Mouse (Mus musculus) midbrain, embryonic 14.5 days (tissue): Measurements from ENCODE around the gene Rps27. TPM values are rescaled to one million over a fixed set of nuclear protein-coding genes. Genes with fewer than 3 reads are reported as not detected.
"Not testable (repeated sequence)": the region's sequence is repeated elsewhere in the genome, so short reads cannot be mapped to it uniquely, and the experiment has no call there.

ENCODE experiments used
- ATAC-seq: fragments of 200-750 bp; cut with Nextera tagmentation; 2 replicates; pipeline ENCODE4 v1.8.0; 2017; ENCODE audit warnings: moderate number of reproducible peaks, moderate library complexity; ENCODE audit not compliant: low FRiP score, low TSS enrichment
- DNase-seq: peaks from one replicate; pipeline ENCODE4 v3.0.0-alpha.2; 2015
- H3K27ac ChIP-seq: fragments of 300-500 bp; sonication (generic); replicated peaks from 2 replicates; pipeline ENCODE4 v1.5.1; 2014; ENCODE audit warnings: mild to moderate bottlenecking, low read depth, low read length, moderate library complexity
- H3K27me3 ChIP-seq: fragments of 300-500 bp; sonication (generic); 2 replicates; pipeline ENCODE4 v1.6.1; 2014; ENCODE audit warnings: low read length, control low read depth, mixed read lengths; ENCODE audit not compliant: control insufficient read depth, insufficient read depth
- H3K36me3 ChIP-seq: fragments of 300-500 bp; sonication (generic); 2 replicates; pipeline ENCODE4 v1.6.1; 2014; ENCODE audit warnings: low read length, control low read depth; ENCODE audit not compliant: control insufficient read depth, insufficient read depth
- H3K4me1 ChIP-seq: fragments of 300-500 bp; sonication (generic); 2 replicates; pipeline ENCODE4 v1.6.1; 2014; ENCODE audit warnings: mild to moderate bottlenecking, antibody characterized with exemption, low read length, control low read depth; ENCODE audit not compliant: control insufficient read depth, insufficient read depth
- H3K4me2 ChIP-seq: fragments of 300-500 bp; sonication (generic); 2 replicates; pipeline ENCODE4 v1.6.1; 2014; ENCODE audit warnings: mild to moderate bottlenecking, low read length, moderate library complexity
- H3K4me3 ChIP-seq: fragments of 300-500 bp; sonication (generic); replicated peaks from 2 replicates; pipeline ENCODE4 v1.5.1; 2014; ENCODE audit warnings: low read depth, low read length
- H3K9ac ChIP-seq: fragments of 300-500 bp; sonication (generic); replicated peaks from 2 replicates; pipeline ENCODE4 v1.6.1; 2014; ENCODE audit warnings: mild to moderate bottlenecking, low read length, moderate library complexity
- H3K9me3 ChIP-seq: fragments of 300-500 bp; sonication (generic); 2 replicates; pipeline ENCODE4 v1.6.1; 2016; ENCODE audit warnings: low read length, control low read depth, mixed read lengths; ENCODE audit not compliant: control insufficient read depth
- WGBS: fragments of 180-500 bp; shearing (Covaris S2); extraction: QIAGEN DNeasy Blood & Tissue Kit; methylation state at CpG from one replicate; pipeline ENCODE4 v1.1.7; 2014; 5-methylcytosine and 5-hydroxymethylcytosine counted together
- polyA plus RNA-seq: library from polyadenylated mRNA; unstranded; fragments of >200 nt; fragmentation: Nextera tagmentation; extraction: Ambion mirVana; gene quantifications from 2 replicates; pipeline ENCODE4 v1.2.1, GENCODE M21; 2014

The Rps27 gene
- polyA plus RNA-seq = 1,026 and 1,236 TPM in 2 replicates

DNA sequence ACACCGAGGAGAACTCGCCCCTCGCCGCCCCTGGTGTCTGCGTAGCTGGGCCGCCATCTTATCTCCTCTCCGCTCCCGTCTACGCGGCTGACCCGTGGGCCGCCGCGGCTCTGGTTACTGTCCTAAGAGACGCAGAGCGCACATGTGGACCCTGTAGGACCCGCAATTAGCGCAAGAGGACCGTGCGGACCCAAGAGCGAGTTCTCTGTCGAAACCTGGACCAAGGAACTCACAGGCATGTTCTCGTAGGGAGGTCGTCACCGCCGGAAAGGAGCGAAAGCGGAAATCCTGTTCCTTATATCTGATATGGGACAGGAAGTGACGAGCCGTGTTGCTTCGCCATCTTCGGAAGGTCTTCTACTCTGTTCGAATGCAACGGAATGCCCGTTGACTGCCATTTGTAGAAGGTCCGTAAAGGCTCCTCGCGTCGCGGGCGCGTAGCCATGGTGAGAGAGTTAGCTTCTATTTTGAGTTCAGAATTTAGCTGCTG lies at the start of gene Rps27, which contains the start of gene Rab13:
Gene Rps27 (minus strand): TSS at position 275 of the 490 bp plus-strand sequence.
Gene Rab13 (plus strand): TSS at position 319 of the 490 bp plus-strand sequence.
- H3K27me3 ChIP-seq = no peaks in the 10 kb centered on the region
- ATAC-seq (peak; percentile 93), DNase-seq (peak; percentile 97)
- H3K4me3 ChIP-seq = peak within 1 kb of the TSS; percentile 88
- under 1% methylated on average over 42 of the region's 42 CpGs for WGBS
- H3K9me3 ChIP-seq = no peaks in the 10 kb centered on the region
- H3K27ac ChIP-seq = peak within 1 kb of the TSS; percentile 90
- peaks cover 22% of the 10 kb centered on the region for H3K4me1 ChIP-seq
- H3K36me3 ChIP-seq = peaks cover 39% of the 10 kb centered on the region
- peak within 1 kb of the TSS; percentile 89 for H3K9ac ChIP-seq
- peak within 1 kb of the TSS; percentile 79 for H3K4me2 ChIP-seq

DNA sequence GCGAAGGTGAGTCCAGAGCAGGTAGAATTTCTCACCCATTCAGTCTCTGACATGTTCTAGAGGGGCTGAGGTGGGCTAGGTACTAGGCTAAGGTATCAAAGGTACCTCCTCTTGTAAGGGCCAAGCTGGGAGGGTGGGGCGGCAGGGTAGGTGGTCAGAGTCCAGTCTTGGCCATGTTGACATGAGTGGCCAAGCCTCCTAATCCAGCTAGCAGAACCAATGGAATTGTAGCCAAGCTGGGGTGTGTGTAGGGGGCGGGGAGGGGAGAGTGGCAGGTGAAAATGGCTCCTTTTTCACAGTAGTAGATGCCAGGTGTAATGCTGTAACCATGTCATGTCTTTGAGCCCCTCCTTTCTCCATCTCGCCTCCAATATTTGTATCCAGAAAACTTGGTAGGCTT lies 45.1 kb upstream of the Rps27 start:
- Histone ChIP-seq H3K4me1 (peaks cover 8% of the 10 kb centered on the region), H3K36me3 (peaks cover 68% of the 10 kb centered on the region), H3K4me3 (no peak overlapping the region), H3K9ac (no peak overlapping the region), H3K27ac (no peak overlapping the region), H3K27me3 (no peaks in the 10 kb centered on the region), H3K4me2 (no peak overlapping the region), H3K9me3 (no peaks in the 10 kb centered on the region)
- no peak for DNase-seq
- no peak for ATAC-seq
- 93% methylated on average over 4 of the region's 4 CpGs for whole genome bisulfite sequencing

DNA sequence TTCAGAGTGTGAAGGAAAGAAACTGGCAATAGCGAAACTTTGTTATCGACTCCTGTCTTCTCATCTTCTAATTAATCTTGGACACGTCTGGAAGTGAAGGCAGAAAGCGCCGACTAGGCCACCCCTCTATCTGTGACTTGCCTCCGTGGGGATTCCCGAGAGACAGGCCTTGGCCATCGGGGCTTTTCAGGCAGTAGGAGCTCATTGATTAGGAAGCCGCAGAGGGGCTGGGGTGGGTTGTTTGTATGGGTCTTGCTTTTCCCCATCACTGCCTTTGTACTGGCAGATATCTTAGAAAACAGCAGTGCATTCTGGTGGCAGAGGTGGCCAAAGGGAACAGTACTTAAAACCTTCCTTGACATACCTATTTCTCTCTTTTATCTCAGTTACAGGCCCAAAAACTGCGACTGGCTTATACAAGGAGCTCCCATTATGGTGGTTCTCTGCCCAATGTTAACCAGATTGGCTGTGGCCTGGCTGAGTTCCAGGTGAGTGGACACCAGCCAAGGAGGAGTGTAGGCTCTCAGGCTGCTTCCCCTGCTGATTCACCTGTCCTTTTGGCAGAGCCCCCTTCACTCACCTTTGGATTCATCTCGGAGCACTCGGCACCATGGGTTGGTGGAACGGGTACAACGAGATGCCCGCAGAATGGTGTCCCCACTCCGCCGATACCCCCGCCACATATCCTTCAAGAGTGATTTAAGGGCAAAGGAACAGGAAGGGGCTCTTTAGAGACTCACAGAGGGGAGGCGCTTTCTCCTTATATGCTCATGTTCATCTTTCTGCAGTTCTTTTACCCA lies 43.5 kb upstream of the Rps27 start:
- Histone ChIP-seq H3K4me3 (no peak overlapping the region), H3K4me1 (peaks cover 8% of the 10 kb centered on the region), H3K9ac (no peak overlapping the region), H3K4me2 (no peak overlapping the region), H3K27me3 (no peaks in the 10 kb centered on the region), H3K9me3 (no peaks in the 10 kb centered on the region), H3K27ac (no peak overlapping the region), H3K36me3 (peaks cover 52% of the 10 kb centered on the region)
- DNase-seq = no peak
- ATAC-seq = no peak
- WGBS = 93% methylated on average over 19 of the region's 19 CpGs

DNA sequence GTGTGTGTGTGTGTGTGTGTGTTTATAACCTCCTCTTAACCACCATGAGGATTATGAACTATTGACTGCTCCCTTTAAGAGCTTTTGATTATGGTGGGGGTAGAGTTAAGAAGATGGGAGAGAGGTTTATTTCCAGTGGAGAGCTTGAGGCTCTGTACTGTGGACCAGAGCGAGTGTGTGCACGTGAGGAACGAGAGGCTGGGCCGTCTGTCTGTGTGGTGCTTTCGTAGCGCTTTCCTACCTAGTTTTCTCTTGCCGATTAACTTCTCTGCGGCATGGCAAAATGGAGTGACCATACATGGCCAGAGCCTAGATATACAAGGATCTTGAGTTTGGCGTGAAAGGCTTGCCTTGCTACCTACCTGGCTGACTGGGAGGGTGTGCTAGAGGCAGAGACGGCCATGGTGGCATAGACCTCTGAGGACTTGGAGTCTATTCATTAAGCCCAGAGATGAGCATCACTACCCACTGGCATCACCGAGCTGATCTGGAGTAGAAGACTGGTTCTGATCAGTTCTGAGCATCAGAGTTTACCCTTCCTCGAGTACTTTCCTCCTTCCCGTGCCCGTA lies 42.4 kb upstream of the Rps27 start:
- H3K4me1 ChIP-seq = peaks cover 8% of the 10 kb centered on the region
- no peaks in the 10 kb centered on the region for H3K27me3 ChIP-seq
- no peak overlapping the region; the same call in none of the 2 replicates for H3K4me3 ChIP-seq
- H3K4me2 ChIP-seq = peak overlapping the region; percentile 64
- H3K36me3 ChIP-seq = peaks cover 48% of the 10 kb centered on the region
- H3K27ac ChIP-seq = no peak overlapping the region
- no peak overlapping the region for H3K9ac ChIP-seq
- DNase-seq (no peak), ATAC-seq (no peak)
- H3K9me3 ChIP-seq = no peaks in the 10 kb centered on the region
- 95% methylated on average over 14 of the region's 14 CpGs for WGBS

DNA sequence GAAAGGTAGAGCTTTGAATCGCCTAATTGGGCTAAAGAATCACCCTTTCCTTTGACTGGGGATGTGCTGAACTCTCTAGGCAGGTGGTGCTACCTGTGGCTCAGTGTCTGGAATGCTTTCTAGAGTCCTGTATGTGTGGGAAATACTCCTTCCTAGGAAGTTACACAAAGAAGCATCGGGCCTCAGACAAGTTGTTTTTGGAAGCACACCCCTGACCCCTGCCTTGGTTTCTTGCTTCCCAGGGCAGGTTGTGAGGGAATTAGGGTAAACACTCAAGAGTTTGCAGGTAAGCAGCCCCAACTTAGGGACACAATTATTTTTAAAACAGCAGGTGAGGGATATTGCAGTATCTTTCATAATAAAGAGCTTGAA lies 41.7 kb upstream of the Rps27 start:
- Histone ChIP-seq H3K9me3 (no peaks in the 10 kb centered on the region), H3K36me3 (peaks cover 45% of the 10 kb centered on the region), H3K9ac (peak overlapping the region; percentile 90), H3K4me3 (peak overlapping the region; percentile 92), H3K4me1 (peaks cover 8% of the 10 kb centered on the region), H3K27ac (no peak overlapping the region), H3K27me3 (no peaks in the 10 kb centered on the region), H3K4me2 (peak overlapping the region; percentile 64)
- ATAC-seq (no peak), DNase-seq (no peak)
- WGBS = 29% methylated on average over 2 of the region's 2 CpGs

DNA sequence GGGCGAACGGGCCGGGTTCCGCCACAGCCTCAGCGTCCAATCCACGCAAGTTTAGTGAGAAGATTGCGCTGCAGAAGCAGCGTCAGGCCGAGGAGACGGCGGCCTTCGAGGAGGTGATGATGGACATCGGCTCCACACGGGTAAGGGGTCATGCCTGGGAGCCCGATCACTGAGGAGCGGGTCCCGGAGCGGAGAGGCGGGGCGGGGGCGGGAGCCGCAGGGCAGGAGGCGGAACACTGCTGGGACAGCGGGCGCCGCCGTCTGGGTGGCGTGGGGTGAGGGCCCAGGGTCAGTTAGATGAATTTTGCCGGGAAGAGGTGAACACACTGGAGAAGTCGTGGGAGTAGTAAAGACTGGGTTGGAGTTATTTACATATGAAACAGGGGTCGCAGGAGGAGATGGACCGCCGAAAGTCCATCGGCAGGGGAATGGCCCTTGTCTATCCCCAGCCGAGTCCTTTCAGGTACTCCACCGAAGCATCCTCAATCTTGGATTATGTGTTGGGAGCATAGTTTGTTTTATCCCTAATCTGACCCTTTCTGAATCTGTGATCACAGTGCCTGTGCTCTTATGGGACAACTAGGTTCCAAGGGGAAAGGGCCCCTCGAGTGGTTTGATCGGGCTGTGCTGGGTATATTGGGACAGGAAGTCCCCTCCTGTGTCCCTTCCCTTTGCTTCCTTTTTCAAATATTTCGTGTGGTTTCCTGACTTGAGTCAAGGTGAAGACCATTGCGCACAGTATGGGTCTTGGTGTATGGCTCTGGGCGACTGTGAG lies 41.2 kb upstream of the Rps27 start:
- H3K9ac ChIP-seq = peak overlapping the region; percentile 90
- no peaks in the 10 kb centered on the region for H3K9me3 ChIP-seq
- peak overlapping the region; percentile 92 for H3K4me3 ChIP-seq
- WGBS = under 1% methylated on average over 41 of the region's 41 CpGs
- peak overlapping the region; percentile 64 for H3K4me2 ChIP-seq
- peak; percentile 71 for ATAC-seq
- no peaks in the 10 kb centered on the region for H3K27me3 ChIP-seq
- peak overlapping the region; percentile 86 for H3K27ac ChIP-seq
- H3K36me3 ChIP-seq = peaks cover 39% of the 10 kb centered on the region
- peaks cover 8% of the 10 kb centered on the region for H3K4me1 ChIP-seq
- DNase-seq = no peak

DNA sequence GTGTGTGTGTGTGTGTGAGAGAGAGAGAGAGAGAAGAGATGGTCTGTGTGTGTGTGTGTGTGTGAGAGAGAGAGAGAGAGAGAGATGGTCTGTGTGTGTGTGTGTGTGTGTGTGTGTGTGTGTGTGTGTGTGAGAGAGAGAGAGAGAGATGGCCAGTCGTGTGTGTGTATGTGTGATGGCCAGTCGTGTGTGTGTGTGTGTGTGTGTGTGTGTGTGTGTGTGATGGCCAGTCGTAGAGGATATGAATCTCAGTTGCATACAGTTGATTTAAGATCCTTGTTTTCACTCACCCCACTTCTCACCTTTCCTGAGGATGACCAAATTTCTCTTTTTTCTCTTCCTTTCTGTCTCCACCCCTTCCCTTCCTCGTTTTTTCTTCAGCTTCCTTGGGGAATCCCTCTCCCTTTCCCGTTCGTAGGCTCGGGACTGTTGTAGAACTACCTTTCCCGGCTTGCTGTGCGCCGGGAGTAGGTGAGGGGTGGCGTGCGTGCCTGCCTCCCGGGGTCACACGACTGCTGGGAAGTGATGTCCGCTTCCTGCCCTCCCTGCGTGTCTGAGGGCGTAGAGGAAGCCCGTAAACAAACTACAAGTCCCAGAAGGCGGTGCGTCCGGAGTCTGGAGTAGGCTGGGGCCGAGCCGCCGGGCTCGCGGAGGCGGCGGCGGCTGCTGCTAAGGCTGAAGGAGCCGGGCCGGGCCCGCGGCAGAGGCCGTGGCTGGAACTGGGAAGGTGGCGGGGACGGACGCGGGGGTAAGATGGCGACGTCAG lies 40.4 kb upstream of the Rps27 start, which contains the start of gene Crtc2:
Gene Crtc2 (plus strand): TSS at position 511 of the 766 bp plus-strand sequence.
- DNase-seq = peak; percentile 98
- Histone ChIP-seq H3K4me1 (peaks cover 12% of the 10 kb centered on the region), H3K27me3 (no peaks in the 10 kb centered on the region), H3K27ac (peak within 1 kb of the TSS; percentile 86), H3K4me2 (peak within 1 kb of the TSS; percentile 64), H3K4me3 (peak within 1 kb of the TSS; percentile 92), H3K9ac (peak within 1 kb of the TSS; percentile 90), H3K36me3 (peaks cover 31% of the 10 kb centered on the region), H3K9me3 (no peaks in the 10 kb centered on the region)
- WGBS = under 1% methylated on average over 40 of the region's 40 CpGs
- ATAC-seq = peak; percentile 96

DNA sequence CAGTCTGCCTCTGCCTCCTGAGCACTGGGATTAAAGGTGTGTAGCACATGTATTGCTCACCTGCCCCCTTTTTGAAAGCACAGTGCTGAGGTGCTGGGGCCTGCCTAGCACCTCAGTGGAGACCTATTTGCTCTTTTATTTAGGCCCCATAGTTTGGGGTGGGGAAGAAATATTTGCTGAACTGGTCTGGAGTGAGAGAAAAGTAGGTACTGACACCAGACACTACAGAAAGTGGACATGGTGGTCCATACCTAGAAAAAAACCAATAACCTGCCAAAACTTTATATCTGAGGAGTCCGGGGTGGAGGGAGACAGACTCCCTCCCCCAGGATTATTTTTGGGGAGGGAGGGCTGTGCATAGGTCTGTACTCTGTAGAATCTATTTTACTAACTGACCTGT lies 39.7 kb upstream of the Rps27 start:
- not testable (repeated sequence) for ATAC-seq, H3K27me3 ChIP-seq, H3K27ac ChIP-seq, DNase-seq, H3K9me3 ChIP-seq, H3K9ac ChIP-seq
- Histone ChIP-seq H3K36me3 (peaks cover 25% of the 10 kb centered on the region), H3K4me3 (peak overlapping the region; percentile 92), H3K4me1 (peaks cover 16% of the 10 kb centered on the region), H3K4me2 (peak overlapping the region; percentile 64; the same call in 1 of the 2 replicates)
- 82% methylated on average over 1 of the region's 1 CpGs for WGBS
